Mouse (Mus musculus) midbrain, embryonic 11.5 days (tissue): ENCODE data around the gene Xpnpep2. TPM values are rescaled to one million over a fixed set of nuclear protein-coding genes. Genes with fewer than 3 reads are reported as not detected.

Experiments
- ATAC-seq: fragments of 200-750 bp; cut with Nextera tagmentation; 2 replicates; pipeline ENCODE4 v1.8.0; 2017; ENCODE audit warnings: moderate TSS enrichment, moderate library complexity; ENCODE audit not compliant: low FRiP score
- DNase-seq: peaks from one replicate; pipeline ENCODE4 v3.0.0; 2015; ENCODE audit warnings: low spot score; ENCODE audit errors: missing footprints
- H3K27ac ChIP-seq: fragments of 300-500 bp; sonication (generic); 2 replicates; pipeline ENCODE4 v1.5.1; 2014; ENCODE audit warnings: low read depth, low read length
- H3K27me3 ChIP-seq: fragments of 300-500 bp; sonication (generic); 2 replicates; pipeline ENCODE4 v1.6.1; 2014; ENCODE audit warnings: mild to moderate bottlenecking, low read length, moderate library complexity, mixed read lengths; ENCODE audit not compliant: control insufficient read depth, insufficient read depth
- H3K36me3 ChIP-seq: fragments of 300-500 bp; sonication (generic); 2 replicates; pipeline ENCODE4 v1.6.1; 2014; ENCODE audit warnings: mild to moderate bottlenecking, low read length, moderate library complexity, mixed read lengths; ENCODE audit not compliant: control insufficient read depth, insufficient read depth
- H3K4me1 ChIP-seq: fragments of 300-500 bp; sonication (generic); 2 replicates; pipeline ENCODE4 v1.6.1; 2014; ENCODE audit warnings: low read length; ENCODE audit not compliant: control insufficient read depth, insufficient read depth
- H3K4me2 ChIP-seq: fragments of 300-500 bp; sonication (generic); 2 replicates; pipeline ENCODE4 v1.6.1; 2014; ENCODE audit warnings: mild to moderate bottlenecking, moderate library complexity
- H3K4me3 ChIP-seq: fragments of 300-500 bp; sonication (generic); 2 replicates; pipeline ENCODE4 v1.5.1; 2014; ENCODE audit warnings: low read depth, low read length
- H3K9ac ChIP-seq: fragments of 300-500 bp; sonication (generic); 2 replicates; pipeline ENCODE4 v1.6.1; 2014; ENCODE audit warnings: low read length
- H3K9me3 ChIP-seq: fragments of 300-500 bp; sonication (generic); 2 replicates; pipeline ENCODE4 v1.6.1; 2016; ENCODE audit warnings: low read length; ENCODE audit not compliant: control insufficient read depth
- WGBS: fragments of 180-500 bp; shearing (Covaris S2); extraction: QIAGEN DNeasy Blood & Tissue Kit; methylation state at CpG from one replicate; pipeline ENCODE4 v1.1.7; 2014; 5-methylcytosine and 5-hydroxymethylcytosine counted together
- polyA plus RNA-seq: library from polyadenylated mRNA; unstranded; fragments of >200 nt; fragmentation: Nextera tagmentation; extraction: Ambion mirVana; gene quantifications from 2 replicates; pipeline ENCODE4 v1.2.1, GENCODE M21; 2014

The Xpnpep2 gene
- polyA plus RNA-seq, 1 experiment from 2014 or later = 2.9 TPM

GRCm38 (mm10) chrX:48092129-48092528, 16.4 kb upstream of the Xpnpep2 start:
- DNase-seq (no peak), ATAC-seq (no peak)
- no peak overlapping the region for H3K27ac ChIP-seq
- no peak overlapping the region for H3K4me3 ChIP-seq
- 72% methylated on average over 10 of the region's 10 CpGs for WGBS
- no peaks in the 10 kb centered on the region for H3K9me3 ChIP-seq
- H3K27me3 ChIP-seq = no peaks in the 10 kb centered on the region
- H3K36me3 ChIP-seq = no peaks in the 10 kb centered on the region
- no peak overlapping the region for H3K9ac ChIP-seq
- no peak overlapping the region for H3K4me2 ChIP-seq
- H3K4me1 ChIP-seq = no peaks in the 10 kb centered on the region

- Histone ChIP-seq H3K36me3 (no peaks in the 10 kb centered on the region), H3K4me2 (no peak overlapping the region), H3K27me3 (no peaks in the 10 kb centered on the region), H3K27ac (no peak overlapping the region), H3K4me1 (no peaks in the 10 kb centered on the region), H3K9me3 (no peaks in the 10 kb centered on the region), H3K9ac (no peak overlapping the region), H3K4me3 (no peak overlapping the region)
- no peak for DNase-seq
- ATAC-seq = no peak
- WGBS = 52% methylated on average over 3 of the region's 3 CpGs
Observed at GRCm38 (mm10) chrX:48093555-48093954, 15.0 kb upstream of the Xpnpep2 start.

- H3K36me3 ChIP-seq = no peaks in the 10 kb centered on the region
- ATAC-seq (no peak), DNase-seq (no peak)
- no peak overlapping the region for H3K4me2 ChIP-seq
- no peak overlapping the region for H3K9ac ChIP-seq
- WGBS = 77% methylated on average over 4 of the region's 4 CpGs
- no peaks in the 10 kb centered on the region for H3K27me3 ChIP-seq
- H3K27ac ChIP-seq = no peak overlapping the region
- H3K4me3 ChIP-seq = no peak overlapping the region
- no peaks in the 10 kb centered on the region for H3K4me1 ChIP-seq
- no peaks in the 10 kb centered on the region for H3K9me3 ChIP-seq
Observed at GRCm38 (mm10) chrX:48094658-48095057, 13.9 kb upstream of the Xpnpep2 start.

GRCm38 (mm10) chrX:48096580-48096979, 11.9 kb upstream of the Xpnpep2 start:
- Histone ChIP-seq H3K4me2 (no peak overlapping the region), H3K27me3 (no peaks in the 10 kb centered on the region), H3K27ac (no peak overlapping the region), H3K4me3 (no peak overlapping the region), H3K9ac (no peak overlapping the region), H3K9me3 (no peaks in the 10 kb centered on the region), H3K36me3 (no peaks in the 10 kb centered on the region), H3K4me1 (no peaks in the 10 kb centered on the region)
- ATAC-seq (no peak), DNase-seq (no peak)
- WGBS = 92% methylated on average over 8 of the region's 8 CpGs

GRCm38 (mm10) chrX:48098470-48099129, 9.9 kb upstream of the Xpnpep2 start:
- ATAC-seq (no peak), DNase-seq (no peak)
- Histone ChIP-seq H3K4me3 (no peak overlapping the region), H3K4me2 (no peak overlapping the region), H3K9ac (no peak overlapping the region), H3K27ac (no peak overlapping the region), H3K27me3 (no peaks in the 10 kb centered on the region), H3K4me1 (no peaks in the 10 kb centered on the region), H3K9me3 (no peaks in the 10 kb centered on the region), H3K36me3 (no peaks in the 10 kb centered on the region)
- 88% methylated on average over 9 of the region's 9 CpGs for WGBS

- H3K36me3 ChIP-seq = no peaks in the 10 kb centered on the region
- no peaks in the 10 kb centered on the region for H3K9me3 ChIP-seq
- no peak overlapping the region for H3K9ac ChIP-seq
- ATAC-seq (no peak), DNase-seq (no peak)
- H3K4me2 ChIP-seq = no peak overlapping the region
- no peak overlapping the region for H3K4me3 ChIP-seq
- no peaks in the 10 kb centered on the region for H3K4me1 ChIP-seq
- H3K27me3 ChIP-seq = no peaks in the 10 kb centered on the region
- H3K27ac ChIP-seq = no peak overlapping the region
- 25% methylated on average over 1 of the region's 1 CpGs for WGBS
Observed at GRCm38 (mm10) chrX:48099871-48100270, 8.7 kb upstream of the Xpnpep2 start.

- 84% methylated on average over 3 of the region's 3 CpGs for WGBS
- H3K27me3 ChIP-seq = no peaks in the 10 kb centered on the region
Observed at GRCm38 (mm10) chrX:48103256-48103655, 5.3 kb upstream of the Xpnpep2 start.

GRCm38 (mm10) chrX:48104736-48105441, 3.6 kb upstream of the Xpnpep2 start:
- Histone ChIP-seq H3K27ac (no peak overlapping the region), H3K4me2 (no peak overlapping the region), H3K4me1 (no peaks in the 10 kb centered on the region), H3K36me3 (no peaks in the 10 kb centered on the region), H3K4me3 (no peak overlapping the region), H3K27me3 (no peaks in the 10 kb centered on the region), H3K9ac (no peak overlapping the region), H3K9me3 (no peaks in the 10 kb centered on the region)
- 81% methylated on average over 7 of the region's 7 CpGs for WGBS
- DNase-seq = no peak
- ATAC-seq = no peak

More at GRCm38 (mm10) chrX:48103256-48103655, 5.3 kb upstream of the Xpnpep2 start:
- H3K9ac ChIP-seq = no peak overlapping the region
- H3K27ac ChIP-seq = no peak overlapping the region
- H3K4me2 ChIP-seq = no peak overlapping the region
- H3K9me3 ChIP-seq = no peaks in the 10 kb centered on the region
- H3K4me1 ChIP-seq = no peaks in the 10 kb centered on the region
- no peaks in the 10 kb centered on the region for H3K36me3 ChIP-seq
- no peak overlapping the region for H3K4me3 ChIP-seq
- no peak for ATAC-seq
- DNase-seq = no peak

- WGBS = 88% methylated on average over 3 of the region's 3 CpGs
- DNase-seq (no peak), ATAC-seq (no peak)
- no peak overlapping the region for H3K27ac ChIP-seq
- no peaks in the 10 kb centered on the region for H3K9me3 ChIP-seq
- no peak overlapping the region for H3K9ac ChIP-seq
- H3K4me3 ChIP-seq = no peak overlapping the region
- no peaks in the 10 kb centered on the region for H3K36me3 ChIP-seq
- H3K4me2 ChIP-seq = no peak overlapping the region
- H3K27me3 ChIP-seq = no peaks in the 10 kb centered on the region
- H3K4me1 ChIP-seq = no peaks in the 10 kb centered on the region
Observed at GRCm38 (mm10) chrX:48106226-48106625, 2.3 kb upstream of the Xpnpep2 start.
